ENCODE assay signal across 31 mouse cellular contexts in the genomic region with DNA sequence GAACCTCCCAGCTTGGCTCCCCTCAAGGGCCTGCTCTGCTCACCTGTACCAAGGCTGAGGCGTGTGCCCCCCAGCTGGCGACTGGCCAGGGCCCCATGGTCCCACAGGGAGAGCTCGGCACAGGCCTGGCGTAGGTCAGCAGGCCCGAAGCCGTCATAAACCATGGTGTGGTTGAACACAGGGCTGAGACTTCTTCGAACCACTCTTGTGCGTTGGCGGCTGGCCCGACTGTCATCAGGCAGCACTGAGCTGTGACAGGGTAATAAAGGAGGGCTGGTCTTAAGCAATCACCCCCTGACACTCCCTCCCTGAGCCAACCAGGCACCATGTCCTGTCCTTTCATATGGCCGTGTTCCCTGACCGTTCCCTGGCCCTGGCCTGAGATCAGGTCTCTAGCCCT. TPM values are rescaled to one million over a fixed set of nuclear protein-coding genes. Genes with fewer than 3 reads are reported as not detected.
A peak's percentile ranks its signal among the peaks of the same experiment; 100 is the strongest.
DNase-seq lines count a peak whose midpoint lies in the region; ATAC-seq and TF ChIP-seq lines count a peak whose summit lies in the region.
"Had no signal": no experiment of that assay in that cellular context is flagged by ENCODE, and none has a peak within 500 bp of the region (broad histone marks: within the 10 kb centered on the region; RNA-seq: fewer than 3 reads in every experiment).

No protein-coding gene starts in this region.

- no peaks in the 10 kb centered on the region for H3K36me3 ChIP-seq in hindbrain, postnatal 0 days (ENCODE audit: insufficient read depth, low read length)
- H3K36me3 ChIP-seq in hindbrain, embryonic 11.5 days (ENCODE audit: control insufficient read depth, insufficient read depth, low read length): no peaks in the 10 kb centered on the region
- H3K36me3 ChIP-seq: embryonic facial prominence, embryonic 15.5 days; forebrain, embryonic 15.5 days; liver, embryonic 13.5 days; midbrain, embryonic 15.5 days; neural tube, embryonic 13.5 days had no signal

- 0 out of 2 replicates have a peak, but pooled peaks cover 6% of the 10 kb centered on the region for H3K4me1 ChIP-seq in hindbrain, postnatal 0 days (ENCODE audit: insufficient read depth, low read length)
- H3K4me1 ChIP-seq in hindbrain, embryonic 11.5 days (replicated peaks; ENCODE audit: control insufficient read depth, insufficient read depth, low read length): peaks cover 7% of the 10 kb centered on the region; the same call in 1 of the 2 replicates

- ATAC-seq in hindbrain, postnatal 0 days: 0 out of 2 replicates have a peak, but pooled peaks have one; percentile 9
- no peak for ATAC-seq in hindbrain, embryonic 11.5 days (ENCODE audit: low FRiP score)
- ATAC-seq: activated CD4-positive, CD25-positive, alpha-beta regulatory T cell, adult 4 months; forebrain, embryonic 15.5 days; hindbrain, embryonic 16.5 days; midbrain, embryonic 15.5 days had no signal

- H3K9me3 ChIP-seq in hindbrain, postnatal 0 days (ENCODE audit: low read length): no peaks in the 10 kb centered on the region
- no peaks in the 10 kb centered on the region for H3K9me3 ChIP-seq in hindbrain, embryonic 11.5 days (ENCODE audit: control insufficient read depth, low read length)
- H3K9me3 ChIP-seq: embryonic facial prominence, embryonic 15.5 days; forebrain, embryonic 15.5 days; liver, embryonic 13.5 days; midbrain, embryonic 15.5 days; neural tube, embryonic 13.5 days had no signal

- no peak overlapping the region for H3K27ac ChIP-seq in hindbrain, postnatal 0 days
- no peak overlapping the region for H3K27ac ChIP-seq in hindbrain, embryonic 11.5 days (ENCODE audit: low read depth, low read length)
- H3K27ac ChIP-seq: embryonic facial prominence, embryonic 15.5 days; forebrain, embryonic 15.5 days; left cerebral cortex, adult 2 months; liver, embryonic 13.5 days; midbrain, embryonic 15.5 days; neural tube, embryonic 13.5 days had no signal

- TF ChIP-seq CTCF in hindbrain, postnatal 0 days (IDR thresholded peaks at IDR 0.05; ENCODE audit: low read depth): no peak

- DNase-seq in adrenal gland, postnatal 10 days: peak; percentile 53
- DNase-seq in adrenal gland, postnatal 4 days (ENCODE audit: low spot score in 2 of 2): no peak
- no peak for DNase-seq in hindbrain, postnatal 0 days (ENCODE audit: low spot score)
- no peak for DNase-seq in hindbrain, embryonic 11.5 days (ENCODE audit: low spot score)
- peak; percentile 30 for DNase-seq in kidney, postnatal 10 days
- DNase-seq in kidney, postnatal 36 days: no peak
- DNase-seq in adipocyte (ENCODE audit: low spot score): peak; percentile 33
- DNase-seq in urinary bladder, postnatal 36 days (ENCODE audit: low spot score in 2 of 2): no peak
- DNase-seq: cerebellum, adult 2 months; gastrocnemius, postnatal 14 days; heart, adult 11 months; kidney, postnatal 25 days; liver, embryonic 13.5 days; lung, adult 2 months; lung, postnatal 36 days; right cerebral cortex, adult 18-20 months; right cerebral cortex, postnatal 4 days; thymus, adult 2 months; thymus, postnatal 4 days had no signal

- H3K4me3 ChIP-seq in hindbrain, postnatal 0 days (ENCODE audit: low read length): no peak overlapping the region
- H3K4me3 ChIP-seq in hindbrain, embryonic 11.5 days (ENCODE audit: low read depth, low read length): no peak overlapping the region
- H3K4me3 ChIP-seq: embryonic facial prominence, embryonic 15.5 days; forebrain, embryonic 15.5 days; left cerebral cortex, adult 2 months; liver, embryonic 13.5 days; megakaryocyte, embryonic 14.5 days; midbrain, embryonic 15.5 days; neural tube, embryonic 13.5 days had no signal

- peaks cover 17% of the 10 kb centered on the region for H3K27me3 ChIP-seq in hindbrain, postnatal 0 days (ENCODE audit: insufficient read depth, low read length)
- H3K27me3 ChIP-seq in hindbrain, embryonic 11.5 days (ENCODE audit: control insufficient read depth, insufficient read depth, low read length): peaks cover 50% of the 10 kb centered on the region

- H3K4me2 ChIP-seq in hindbrain, postnatal 0 days (ENCODE audit: low read depth, low read length): no peak overlapping the region
- no peak overlapping the region for H3K4me2 ChIP-seq in hindbrain, embryonic 11.5 days (replicated peaks; ENCODE audit: low read depth, low read length)
- H3K4me2 ChIP-seq: embryonic facial prominence, embryonic 15.5 days; forebrain, embryonic 15.5 days; heart, embryonic 11.5 days; liver, embryonic 13.5 days; midbrain, embryonic 15.5 days; neural tube, embryonic 13.5 days had no signal

- H3K9ac ChIP-seq in hindbrain, postnatal 0 days (replicated peaks; ENCODE audit: low read length): no peak overlapping the region
- H3K9ac ChIP-seq in hindbrain, embryonic 11.5 days (ENCODE audit: low read depth, low read length): no peak overlapping the region
- H3K9ac ChIP-seq: embryonic facial prominence, embryonic 15.5 days; forebrain, embryonic 15.5 days; liver, embryonic 13.5 days; midbrain, embryonic 15.5 days; neural tube, embryonic 13.5 days had no signal

- WGBS in hindbrain, postnatal 0 days: 68% methylated on average over 12 of the region's 12 CpGs
- 79% methylated on average over 12 of the region's 12 CpGs for WGBS in hindbrain, embryonic 11.5 days

RNA-seq across cellular contexts. Expression of a gene that starts 9.5 kb away (rescaled TPM):
- total RNA-seq in adrenal gland, postnatal 10 days (2021): 1 to 10 TPM; 5.2 to 6.3 TPM
- total RNA-seq in adrenal gland, postnatal 4 days (2021): 1 to 10 TPM; 1.5 to 2.4 TPM
- 1.4 TPM in 1 of 2 replicates, not detected in the other for total RNA-seq in hindbrain, postnatal 0 days (2014; rRNA removed)
- polyA plus RNA-seq in hindbrain, postnatal 0 days (2015; fragmentation: Nextera tagmentation; extraction: Ambion mirVana): 0.18 and 0.40 TPM in 2 replicates
- polyA plus RNA-seq in hindbrain, embryonic 11.5 days (2014; fragmentation: Nextera tagmentation; extraction: Ambion mirVana): 0.59 and 1.2 TPM in 2 replicates

RNA-seq across cellular contexts. Expression of a gene that starts 12.8 kb away (rescaled TPM):
- 10 to 100 TPM; 17.2 to 36.7 TPM for total RNA-seq in adrenal gland, postnatal 10 days (2021)
- total RNA-seq in adrenal gland, postnatal 4 days (2021): 10 to 100 TPM; 24.8 to 25.2 TPM
- 7.2 and 11.7 TPM in 2 replicates for total RNA-seq in hindbrain, postnatal 0 days (2014; rRNA removed)
- polyA plus RNA-seq in hindbrain, postnatal 0 days (2015; fragmentation: Nextera tagmentation; extraction: Ambion mirVana): 4.7 and 5.8 TPM in 2 replicates
- 2.7 and 3.0 TPM in 2 replicates for polyA plus RNA-seq in hindbrain, embryonic 11.5 days (2014; fragmentation: Nextera tagmentation; extraction: Ambion mirVana)

RNA-seq across cellular contexts. Expression of a gene that starts 24.2 kb away (rescaled TPM):
- total RNA-seq in adrenal gland, postnatal 10 days (2021): 10 to 100 TPM; 49.5 to 54.8 TPM
- total RNA-seq in adrenal gland, postnatal 4 days (2021): 10 to 100 TPM; 65.5 to 78.0 TPM
- 120 and 138 TPM in 2 replicates for total RNA-seq in hindbrain, postnatal 0 days (2014; rRNA removed)
- polyA plus RNA-seq in hindbrain, postnatal 0 days (2015; fragmentation: Nextera tagmentation; extraction: Ambion mirVana): 127 and 136 TPM in 2 replicates
- 80.7 and 82.8 TPM in 2 replicates for polyA plus RNA-seq in hindbrain, embryonic 11.5 days (2014; fragmentation: Nextera tagmentation; extraction: Ambion mirVana)

RNA-seq across cellular contexts. Expression of a gene that starts 41.1 kb away (rescaled TPM):
- under 1 TPM; 0.36 to 0.99 TPM for total RNA-seq in adrenal gland, postnatal 10 days (2021)
- under 1 TPM in 1 of 2 experiments, not detected in 1; 0.31 TPM for total RNA-seq in adrenal gland, postnatal 4 days (2021)
- total RNA-seq in hindbrain, postnatal 0 days (2014; rRNA removed): 7.0 and 7.3 TPM in 2 replicates
- polyA plus RNA-seq in hindbrain, postnatal 0 days (2015; fragmentation: Nextera tagmentation; extraction: Ambion mirVana): 4.5 and 5.5 TPM in 2 replicates
- polyA plus RNA-seq in hindbrain, embryonic 11.5 days (2014; fragmentation: Nextera tagmentation; extraction: Ambion mirVana): 0.19 and 0.50 TPM in 2 replicates
- total RNA-seq: common myeloid progenitor, adult 5-6 weeks; gastrocnemius, postnatal 14 days had no signal
- polyA plus RNA-seq: activated CD4-positive, CD25-positive, alpha-beta regulatory T cell, adult 4 months; liver, embryonic 13.5 days; stomach, embryonic 14.5 days; thymus, adult 2 months had no signal

RNA-seq across cellular contexts. Expression of a gene that starts 41.5 kb away (rescaled TPM):
- total RNA-seq in adrenal gland, postnatal 10 days (2021): 1 to 10 TPM; 2.2 to 2.4 TPM
- total RNA-seq in adrenal gland, postnatal 4 days (2021): 1 to 10 TPM; 2.3 to 5.2 TPM
- 6.2 and 6.9 TPM in 2 replicates for total RNA-seq in hindbrain, postnatal 0 days (2014; rRNA removed)
- polyA plus RNA-seq in hindbrain, postnatal 0 days (2015; fragmentation: Nextera tagmentation; extraction: Ambion mirVana): 9.6 and 11.9 TPM in 2 replicates
- polyA plus RNA-seq in hindbrain, embryonic 11.5 days (2014; fragmentation: Nextera tagmentation; extraction: Ambion mirVana): 0.91 and 0.93 TPM in 2 replicates
- total RNA-seq: common myeloid progenitor, adult 5-6 weeks; gastrocnemius, postnatal 14 days; hematopoietic stem cell, adult 5-6 weeks had no signal
- polyA plus RNA-seq: activated CD4-positive, CD25-positive, alpha-beta regulatory T cell, adult 4 months had no signal

Comparison
In these comparisons a context has a peak if more than half of its experiments do, and no peak if none do; other contexts are left out.
1. DNase-seq: peak in adrenal gland, postnatal 10 days (single experiment), kidney, postnatal 10 days (single experiment) and adipocyte (single experiment); none in adrenal gland, postnatal 4 days (0 of 2), hindbrain, postnatal 0 days (single experiment), hindbrain, embryonic 11.5 days (single experiment), kidney, postnatal 36 days (0 of 2) and urinary bladder, postnatal 36 days (0 of 2).